Mouse (Mus musculus): ENCODE measurements at regions not wholly inside any gene's neighbourhood (a gene's known extent, or its start where the extent isn't known, plus 50 kb on each side); places are given as distances from the start of the nearest gene placed in this dataset.

GRCm38 (mm10) chr1:138385156-138385841, 111.8 kb downstream of the Atp6v1g3 start:
- H3K27me3 ChIP-seq (ENCODE audit: control insufficient read depth, insufficient read depth, low read length) = no peaks in the 10 kb centered on the region
- H3K9ac ChIP-seq (replicated peaks; ENCODE audit: low read depth, low read length) = no peak overlapping the region
- H3K9me3 ChIP-seq (replicated peaks; ENCODE audit: control insufficient read depth, low read length) = no peaks in the 10 kb centered on the region
- ATAC-seq (ENCODE audit: insufficient read depth, low read depth) (no peak), DNase-seq (ENCODE audit: low spot score) (no peak)
- WGBS = 74% methylated on average over 19 of the region's 19 CpGs
- no peaks in the 10 kb centered on the region for H3K36me3 ChIP-seq (replicated peaks; ENCODE audit: control insufficient read depth, insufficient read depth, low read length)
- H3K27ac ChIP-seq (ENCODE audit: low read depth) = no peak overlapping the region
- TF ChIP-seq CTCF (IDR thresholded peaks at IDR 0.05; ENCODE audit: low read depth) = no peak
- no peak overlapping the region for H3K4me3 ChIP-seq (ENCODE audit: low read depth, low read length)
- H3K4me1 ChIP-seq (ENCODE audit: control insufficient read depth, insufficient read depth) = no peaks in the 10 kb centered on the region
- H3K4me2 ChIP-seq (ENCODE audit: low read depth, low read length) = no peak overlapping the region

GRCm38 (mm10) chr1:138386001-138386400, 112.5 kb downstream of the Atp6v1g3 start:
- 57% methylated on average over 5 of the region's 5 CpGs for WGBS
- H3K4me1 ChIP-seq (ENCODE audit: control insufficient read depth, insufficient read depth) = no peaks in the 10 kb centered on the region
- no peak overlapping the region for H3K4me2 ChIP-seq (ENCODE audit: low read depth, low read length)
- no peak overlapping the region for H3K4me3 ChIP-seq (ENCODE audit: low read depth, low read length)
- no peak overlapping the region for H3K9ac ChIP-seq (replicated peaks; ENCODE audit: low read depth, low read length)
- no peak overlapping the region for H3K27ac ChIP-seq (ENCODE audit: low read depth)
- H3K27me3 ChIP-seq (ENCODE audit: control insufficient read depth, insufficient read depth, low read length) = no peaks in the 10 kb centered on the region
- H3K36me3 ChIP-seq (replicated peaks; ENCODE audit: control insufficient read depth, insufficient read depth, low read length) = no peaks in the 10 kb centered on the region
- H3K9me3 ChIP-seq (replicated peaks; ENCODE audit: control insufficient read depth, low read length) = no peaks in the 10 kb centered on the region
- ATAC-seq (ENCODE audit: insufficient read depth, low read depth) = no peak
- DNase-seq (ENCODE audit: low spot score) = no peak
- TF ChIP-seq EP300 (IDR thresholded peaks at IDR 0.05; ENCODE audit: low read depth) (no peak), CTCF (IDR thresholded peaks at IDR 0.05; ENCODE audit: low read depth) (no peak)

GRCm38 (mm10) chr1:138388634-138389033, 115.1 kb downstream of the Atp6v1g3 start:
- no peaks in the 10 kb centered on the region for H3K27me3 ChIP-seq (ENCODE audit: control insufficient read depth, insufficient read depth, low read length)
- no peak for ATAC-seq (ENCODE audit: insufficient read depth, low read depth)
- H3K4me2 ChIP-seq (ENCODE audit: low read depth, low read length) = no peak overlapping the region
- DNase-seq (ENCODE audit: low spot score) = no peak
- H3K4me1 ChIP-seq (ENCODE audit: control insufficient read depth, insufficient read depth) = no peaks in the 10 kb centered on the region
- H3K4me3 ChIP-seq (ENCODE audit: low read depth, low read length) = no peak overlapping the region
- H3K9me3 ChIP-seq (replicated peaks; ENCODE audit: control insufficient read depth, low read length) = no peaks in the 10 kb centered on the region
- no peaks in the 10 kb centered on the region for H3K36me3 ChIP-seq (replicated peaks; ENCODE audit: control insufficient read depth, insufficient read depth, low read length)
- H3K27ac ChIP-seq (ENCODE audit: low read depth) = no peak overlapping the region
- no peak overlapping the region for H3K9ac ChIP-seq (replicated peaks; ENCODE audit: low read depth, low read length)
- 91% methylated on average over 8 of the region's 8 CpGs for WGBS
- no peak for TF ChIP-seq CTCF (IDR thresholded peaks at IDR 0.05; ENCODE audit: low read depth)
- TF ChIP-seq EP300 (IDR thresholded peaks at IDR 0.05; ENCODE audit: low read depth) = no peak

DNA sequence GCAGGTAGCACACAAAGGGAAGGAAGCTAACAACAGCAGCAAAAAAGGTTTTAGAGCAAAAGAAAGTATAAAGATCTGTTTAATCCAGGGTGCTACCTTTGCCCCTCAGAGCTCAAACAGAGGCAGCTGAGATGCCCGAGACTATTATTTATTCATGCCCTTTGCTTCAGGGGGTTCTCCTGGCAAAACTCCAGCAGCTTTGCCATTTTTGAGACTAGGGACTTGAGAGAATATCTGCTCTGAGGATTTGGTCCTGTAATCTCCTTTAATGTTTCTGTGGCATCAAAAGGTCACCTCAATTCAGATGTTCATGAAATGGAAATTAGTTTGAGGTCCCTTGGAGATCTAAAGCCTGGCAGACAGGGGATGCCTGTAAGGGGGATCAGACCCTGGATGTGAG, 116.1 kb downstream of the Atp6v1g3 start:
- ATAC-seq (ENCODE audit: insufficient read depth, low read depth) = no peak
- Histone ChIP-seq H3K27ac (ENCODE audit: low read depth) (no peak overlapping the region), H3K4me3 (ENCODE audit: low read depth, low read length) (no peak overlapping the region), H3K9ac (replicated peaks; ENCODE audit: low read depth, low read length) (no peak overlapping the region), H3K36me3 (replicated peaks; ENCODE audit: control insufficient read depth, insufficient read depth, low read length) (no peaks in the 10 kb centered on the region), H3K9me3 (replicated peaks; ENCODE audit: control insufficient read depth, low read length) (no peaks in the 10 kb centered on the region), H3K27me3 (ENCODE audit: control insufficient read depth, insufficient read depth, low read length) (no peaks in the 10 kb centered on the region), H3K4me2 (ENCODE audit: low read depth, low read length) (no peak overlapping the region), H3K4me1 (ENCODE audit: control insufficient read depth, insufficient read depth) (no peaks in the 10 kb centered on the region)
- TF ChIP-seq EP300 (IDR thresholded peaks at IDR 0.05; ENCODE audit: low read depth) = no peak
- no peak for TF ChIP-seq CTCF (IDR thresholded peaks at IDR 0.05; ENCODE audit: low read depth)
- no peak for DNase-seq (ENCODE audit: low spot score)
- 90% methylated on average over 1 of the region's 1 CpGs for WGBS

DNA sequence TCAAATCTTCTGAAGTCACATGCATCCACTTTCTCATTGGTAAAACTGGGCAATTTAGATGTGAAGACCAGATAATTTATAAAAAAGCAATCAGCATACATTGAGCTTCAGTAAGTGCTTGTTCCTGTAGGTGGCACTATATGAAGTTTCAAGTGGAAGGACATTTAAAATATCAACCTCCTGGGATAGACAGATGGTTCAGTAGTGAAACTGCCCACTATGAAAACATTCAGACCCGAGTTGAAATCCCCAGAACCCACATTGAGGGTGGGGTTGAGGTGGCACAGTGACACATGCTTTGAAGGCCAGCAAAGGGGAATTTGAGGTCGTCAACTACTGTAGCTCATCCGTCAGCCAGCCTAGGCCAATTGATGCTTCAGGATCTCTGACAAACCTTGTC, 145.1 kb downstream of the Atp6v1g3 start:
- no peak for DNase-seq (ENCODE audit: low spot score)
- 63% methylated on average over 3 of the region's 3 CpGs for WGBS
- no peak for ATAC-seq (ENCODE audit: insufficient read depth, low read depth)
- Histone ChIP-seq H3K4me1 (ENCODE audit: control insufficient read depth, insufficient read depth) (no peaks in the 10 kb centered on the region), H3K9ac (replicated peaks; ENCODE audit: low read depth, low read length) (no peak overlapping the region), H3K4me3 (ENCODE audit: low read depth, low read length) (no peak overlapping the region), H3K27ac (ENCODE audit: low read depth) (no peak overlapping the region), H3K9me3 (replicated peaks; ENCODE audit: control insufficient read depth, low read length) (no peaks in the 10 kb centered on the region), H3K36me3 (replicated peaks; ENCODE audit: control insufficient read depth, insufficient read depth, low read length) (no peaks in the 10 kb centered on the region), H3K4me2 (ENCODE audit: low read depth, low read length) (no peak overlapping the region), H3K27me3 (ENCODE audit: control insufficient read depth, insufficient read depth, low read length) (no peaks in the 10 kb centered on the region)
- peak; percentile 26; the same call in 1 of the 2 replicates for TF ChIP-seq CTCF (IDR thresholded peaks at IDR 0.05; ENCODE audit: low read depth)
- TF ChIP-seq EP300 (IDR thresholded peaks at IDR 0.05; ENCODE audit: low read depth) = no peak

GRCm38 (mm10) chr1:138427416-138427815, 153.9 kb downstream of the Atp6v1g3 start:
- no peaks in the 10 kb centered on the region for H3K4me1 ChIP-seq (ENCODE audit: control insufficient read depth, insufficient read depth)
- no peak for DNase-seq (ENCODE audit: low spot score)
- H3K27me3 ChIP-seq (ENCODE audit: control insufficient read depth, insufficient read depth, low read length) = no peaks in the 10 kb centered on the region
- H3K36me3 ChIP-seq (replicated peaks; ENCODE audit: control insufficient read depth, insufficient read depth, low read length) = no peaks in the 10 kb centered on the region
- no peak overlapping the region for H3K27ac ChIP-seq (ENCODE audit: low read depth)
- no peak overlapping the region for H3K4me2 ChIP-seq (ENCODE audit: low read depth, low read length)
- WGBS = 79% methylated on average over 2 of the region's 2 CpGs
- H3K9ac ChIP-seq (replicated peaks; ENCODE audit: low read depth, low read length) = no peak overlapping the region
- no peak overlapping the region for H3K4me3 ChIP-seq (ENCODE audit: low read depth, low read length)
- TF ChIP-seq EP300 (IDR thresholded peaks at IDR 0.05; ENCODE audit: low read depth) (no peak), CTCF (IDR thresholded peaks at IDR 0.05; ENCODE audit: low read depth) (no peak)
- ATAC-seq (ENCODE audit: insufficient read depth, low read depth) = no peak
- no peaks in the 10 kb centered on the region for H3K9me3 ChIP-seq (replicated peaks; ENCODE audit: control insufficient read depth, low read length)
